Mouse (Mus musculus): ENCODE measurements around the gene Gm17949. TPM values are rescaled to one million over a fixed set of nuclear protein-coding genes. Genes with fewer than 3 reads are reported as not detected.
"Not testable (repeated sequence)": the region's sequence is repeated elsewhere in the genome, so short reads cannot be mapped to it uniquely, and the experiment has no call there.

Gm17949 gene
- total RNA-seq, 2 experiments from 2014 or later, result not detected

- no peak for DNase-seq
These were observed 36.1 kb downstream of the Gm17949 start for GRCm38 (mm10) chr17:57047406-57047805.

DNA sequence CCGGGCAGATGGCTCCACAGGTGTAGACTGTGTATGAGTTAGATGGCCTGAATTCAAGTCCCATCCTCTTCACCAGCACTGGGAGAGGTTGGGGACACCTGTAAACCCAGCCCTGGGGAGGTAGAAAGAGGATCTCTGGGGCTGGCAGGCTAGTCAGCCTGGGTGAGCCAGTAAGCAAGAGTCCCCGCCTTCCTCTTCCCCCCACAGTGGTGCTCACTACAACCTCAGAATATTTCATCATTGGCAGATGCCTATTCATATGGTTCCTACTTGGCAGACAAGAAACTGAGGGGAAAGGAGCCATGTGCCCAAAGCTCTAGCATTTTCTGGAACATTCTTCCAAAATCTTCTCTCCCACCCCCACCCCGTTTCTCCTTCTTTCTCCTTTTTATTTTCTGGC is 37.5 kb downstream of the Gm17949 start:
- DNase-seq, result no peak

- not testable (repeated sequence) for DNase-seq
These were observed 40.4 kb downstream of the Gm17949 start for GRCm38 (mm10) chr17:57051679-57052078.

DNA sequence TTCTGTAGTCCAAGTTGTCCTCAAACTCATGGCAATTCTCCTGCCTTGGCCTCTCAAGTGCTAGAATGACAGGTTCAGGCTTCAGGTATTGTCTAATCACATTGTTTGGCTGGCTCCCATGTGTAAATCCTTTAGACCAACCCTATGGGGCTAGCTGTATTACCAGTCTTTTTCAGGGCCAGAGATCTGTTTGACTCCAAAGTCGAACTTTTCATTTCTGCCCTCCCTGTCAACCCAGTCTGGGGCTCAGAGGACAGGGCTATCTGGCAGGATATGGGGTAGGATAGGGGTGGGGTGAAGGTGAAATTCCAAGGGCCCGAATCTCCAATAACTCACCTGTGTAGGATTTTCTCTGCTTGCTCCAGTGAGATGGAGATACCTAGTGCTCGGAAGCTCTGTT is 45.0 kb downstream of the Gm17949 start:
- no peak for DNase-seq

- DNase-seq, result peak; percentile 54 to 62
These were observed 47.7 kb downstream of the Gm17949 start, which contains the start of gene Crb3 for GRCm38 (mm10) chr17:57058891-57059485. Crb3 (plus strand) TSS chr17:57059105.

GRCm38 (mm10) chr17:57059486-57059977 is 48.3 kb downstream of the Gm17949 start, which contains the start of gene Slc25a23:
Slc25a23 (minus strand) TSS chr17:57059863.
- DNase-seq, result peak; percentile 66 to 74

DNA sequence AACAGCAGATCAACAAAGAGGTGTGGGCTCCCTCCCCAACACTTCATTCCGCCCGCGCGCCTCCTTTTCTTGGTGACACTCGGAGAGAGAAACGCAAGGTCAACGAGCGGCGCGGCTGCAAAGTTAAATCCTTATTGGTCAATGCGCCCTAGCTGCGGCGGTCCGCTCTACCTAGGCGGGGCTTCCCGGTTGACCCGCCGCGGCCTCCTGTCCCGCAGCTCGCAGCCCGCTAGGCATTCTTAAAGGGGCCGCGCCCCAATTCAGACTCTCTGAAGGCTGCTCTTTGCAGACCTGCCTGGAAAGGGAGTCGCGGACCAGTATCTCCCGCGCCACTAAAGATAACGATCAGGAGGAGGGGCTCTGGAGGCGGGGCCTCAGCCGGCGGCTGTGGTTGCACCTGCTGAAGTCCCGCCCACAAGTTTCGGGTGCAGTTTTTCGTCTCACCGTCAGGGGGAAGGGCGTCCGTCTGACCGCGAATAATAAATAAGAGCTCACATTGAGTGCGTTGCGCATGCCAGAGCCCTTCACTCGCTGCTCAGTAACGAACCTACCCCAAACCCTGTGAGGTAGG is 49.0 kb downstream of the Gm17949 start:
- peak; percentile 97 to 98 for DNase-seq

DNA sequence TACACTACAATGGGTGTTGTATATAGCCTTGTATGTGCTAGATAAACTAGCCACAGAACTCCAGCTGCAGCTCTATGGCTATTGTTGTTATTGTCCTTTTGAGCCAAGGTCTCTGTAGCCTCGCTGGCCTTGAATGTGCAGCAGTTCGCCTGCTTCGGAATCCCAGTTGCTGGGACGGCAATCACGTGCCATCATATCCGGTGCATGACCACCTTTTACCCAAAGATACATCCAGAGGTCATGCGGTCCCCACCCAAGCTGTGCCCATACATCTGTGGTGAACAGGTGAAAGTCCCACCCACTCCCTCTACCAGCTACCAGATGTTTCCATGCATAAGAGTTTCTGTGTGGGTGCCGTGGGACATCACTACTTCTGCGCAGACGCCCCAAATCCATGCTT is 49.8 kb downstream of the Gm17949 start:
- DNase-seq, result no peak

DNA sequence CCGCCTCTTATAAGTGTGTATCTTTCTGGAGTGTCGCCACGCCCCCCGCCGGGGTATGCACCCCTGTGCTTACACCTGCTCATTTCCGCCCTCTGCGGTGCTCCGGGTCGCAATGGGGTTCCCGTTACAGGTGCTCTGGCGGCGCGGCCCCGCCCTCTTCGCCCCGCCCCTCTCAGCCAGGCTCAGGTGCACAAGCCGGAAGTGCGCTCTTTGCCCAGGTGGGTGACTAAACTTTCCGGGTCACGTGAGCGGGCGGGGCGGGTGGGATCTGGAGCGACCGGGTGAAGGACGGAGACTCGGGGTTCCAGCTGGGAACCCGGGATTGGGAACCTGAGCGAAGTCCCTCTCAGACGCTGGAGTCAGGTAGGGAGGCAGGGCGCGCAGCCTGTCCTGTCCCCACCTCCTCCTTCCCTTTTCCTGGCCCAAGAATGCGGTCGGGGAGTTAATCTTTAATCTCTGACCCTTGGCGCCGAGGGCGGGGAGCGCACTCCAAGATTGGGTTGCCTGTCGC is 50.8 kb downstream of the Gm17949 start:
- DNase-seq, result no peak

DNA sequence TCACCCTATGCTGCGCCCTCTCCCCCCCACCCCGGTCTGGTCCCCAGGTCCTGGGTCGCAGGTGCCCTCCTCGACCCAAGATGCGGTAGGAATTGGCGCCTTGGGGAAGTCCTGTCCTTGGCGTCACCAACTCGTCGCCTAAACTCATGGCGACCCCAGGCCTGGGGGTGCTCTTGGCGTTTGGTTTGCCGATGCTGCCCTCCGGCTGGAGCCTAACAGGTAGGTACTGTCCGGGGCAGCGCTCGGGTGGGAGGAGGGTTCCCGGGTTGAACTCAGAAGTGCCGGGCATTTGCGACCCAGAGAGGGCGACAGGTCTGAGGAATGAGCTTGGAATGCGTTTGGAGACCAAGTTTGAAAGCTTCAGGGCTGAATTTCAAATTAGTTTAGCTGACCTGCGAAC is 51.3 kb downstream of the Gm17949 start:
- DNase-seq, result no peak

- DNase-seq, result no peak
These were observed 51.8 kb downstream of the Gm17949 start for GRCm38 (mm10) chr17:57063031-57063430.

DNA sequence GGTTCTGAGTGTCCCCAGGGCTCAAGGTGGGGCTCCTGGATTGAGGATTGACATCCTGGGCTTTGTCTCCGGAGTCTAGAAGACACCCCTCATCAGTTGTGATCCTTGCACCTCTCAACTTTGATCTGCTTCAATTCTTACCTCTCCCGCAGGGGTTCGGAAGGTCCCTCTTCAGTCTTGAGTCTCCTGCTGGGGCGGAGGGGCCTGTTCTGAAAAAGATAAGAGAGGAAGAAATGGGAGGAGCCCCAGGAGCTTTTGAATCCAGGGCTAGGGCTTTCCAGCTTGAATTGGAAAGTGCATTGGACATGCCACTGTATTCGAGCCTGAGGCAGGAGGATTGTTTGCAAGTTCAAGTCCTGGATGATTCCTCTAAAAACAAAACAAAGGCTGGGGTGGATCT is 55.6 kb downstream of the Gm17949 start:
- DNase-seq, result no peak

DNA sequence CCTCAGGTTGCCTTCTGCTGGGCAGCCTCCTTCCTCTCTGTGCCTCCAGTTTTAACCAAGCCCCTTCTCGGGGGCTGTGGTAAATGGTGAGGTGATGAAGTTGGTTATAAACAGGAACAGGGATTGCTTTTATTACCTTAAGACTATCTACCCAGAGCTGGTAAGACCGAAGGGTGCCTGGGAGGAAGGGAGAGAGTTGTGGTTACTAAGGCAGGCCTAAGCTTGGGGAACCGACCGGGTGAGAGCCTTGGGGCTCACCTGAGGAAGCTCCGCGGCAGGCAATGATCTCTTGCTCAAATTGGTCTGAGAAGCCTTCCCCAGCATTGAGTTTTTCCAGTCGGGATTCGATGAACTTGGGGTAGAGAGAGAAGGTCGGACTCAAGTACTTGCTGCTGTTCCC is 59.0 kb downstream of the Gm17949 start:
- no peak for DNase-seq

GRCm38 (mm10) chr17:57070699-57071098 is 59.4 kb downstream of the Gm17949 start:
- DNase-seq, result no peak

Other genes with a start within 250 kb of the Gm17949 start
- gene Dus3l, start 246.7 kb upstream of the Gm17949 start, total RNA-seq (2021), result 10 to 100 TPM; 15.3 to 16.1 TPM
- under 1 TPM in 1 of 2 experiments, not detected in 1; 0.32 TPM for gene Prr22, start 241.2 kb upstream of the Gm17949 start, total RNA-seq (2021)
- gene Rfx2, start 180.5 kb upstream of the Gm17949 start, total RNA-seq (2021), result 1 to 10 TPM; 2.5 to 3.1 TPM
- gene Acsbg2, start 137.0 kb upstream of the Gm17949 start, total RNA-seq (2021), result not detected
- not detected for gene 1700061G19Rik, start 136.0 kb upstream of the Gm17949 start, total RNA-seq (2021)
- 10 to 100 TPM; 24.3 to 25.9 TPM for gene Mllt1, start 76.1 kb upstream of the Gm17949 start, total RNA-seq (2021)
- gene Acer1, start 29.3 kb upstream of the Gm17949 start, total RNA-seq (2021), result not detected
- gene Clpp, start 21.2 kb upstream of the Gm17949 start, total RNA-seq (2021), result 10 to 100 TPM; 80.9 to 83.1 TPM
- 10 to 100 TPM; 72.4 to 78.0 TPM for gene Alkbh7, start 14.1 kb upstream of the Gm17949 start, total RNA-seq (2021)
- not detected for gene Pspn, start 11.5 kb upstream of the Gm17949 start, total RNA-seq (2021)
- 10 to 100 TPM; 22.6 to 23.0 TPM for gene Gtf2f1, start 181 bp upstream of the Gm17949 start, total RNA-seq (2021)
- 10 to 100 TPM; 38.3 to 42.5 TPM for gene Khsrp, start 20.1 kb downstream of the Gm17949 start, total RNA-seq (2021)
- gene Slc25a41, start 30.2 kb downstream of the Gm17949 start, total RNA-seq (2021), result not detected
- gene Crb3, start 47.6 kb downstream of the Gm17949 start, total RNA-seq (2021), result under 1 TPM in 1 of 2 experiments, not detected in 1; 0.95 TPM
- 10 to 100 TPM; 58.9 to 62.5 TPM for gene Slc25a23, start 48.4 kb downstream of the Gm17949 start, total RNA-seq (2021)
- 1 to 10 TPM in 1 of 2 experiments, under 1 TPM in 1; 0.60 to 3.0 TPM for gene Dennd1c, start 67.0 kb downstream of the Gm17949 start, total RNA-seq (2021)
- gene Tubb4a, start 76.3 kb downstream of the Gm17949 start, total RNA-seq (2021), result 1 to 10 TPM; 1.2 to 1.6 TPM
- under 1 TPM in 1 of 2 experiments, not detected in 1; 0.51 TPM for gene Tnfsf9, start 93.9 kb downstream of the Gm17949 start, total RNA-seq (2021)
- gene Cd70, start 138.3 kb downstream of the Gm17949 start, total RNA-seq (2021), result not detected
- under 1 TPM in 1 of 2 experiments, not detected in 1; 0.36 TPM for gene Tnfsf14, start 182.7 kb downstream of the Gm17949 start, total RNA-seq (2021)
- 100 to 1,000 TPM in 1 of 2 experiments, 10 to 100 TPM in 1; 69.5 to 194 TPM for gene C3, start 216.7 kb downstream of the Gm17949 start, total RNA-seq (2021)
- 10 to 100 TPM; 24.4 to 30.0 TPM for gene Gpr108, start 237.0 kb downstream of the Gm17949 start, total RNA-seq (2021)
- 100 to 1,000 TPM; 106 to 109 TPM for gene Trip10, start 238.0 kb downstream of the Gm17949 start, total RNA-seq (2021)

All from heart, adult 18-20 months (tissue).